Mouse (Mus musculus) liver, embryonic 14.5 days (tissue): Measurements from ENCODE around the gene Tspan31.

Source experiments
- CTCF ChIP-seq: IDR thresholded peaks from 2 replicates; pipeline ENCODE4 v1.5.1; 2016; ENCODE audit warnings: antibody characterized with exemption, low read depth, control low read depth
- EP300 ChIP-seq: IDR thresholded peaks from 2 replicates; pipeline ENCODE4 v1.6.1; 2016; ENCODE audit warnings: antibody characterized with exemption, low read depth

DNA sequence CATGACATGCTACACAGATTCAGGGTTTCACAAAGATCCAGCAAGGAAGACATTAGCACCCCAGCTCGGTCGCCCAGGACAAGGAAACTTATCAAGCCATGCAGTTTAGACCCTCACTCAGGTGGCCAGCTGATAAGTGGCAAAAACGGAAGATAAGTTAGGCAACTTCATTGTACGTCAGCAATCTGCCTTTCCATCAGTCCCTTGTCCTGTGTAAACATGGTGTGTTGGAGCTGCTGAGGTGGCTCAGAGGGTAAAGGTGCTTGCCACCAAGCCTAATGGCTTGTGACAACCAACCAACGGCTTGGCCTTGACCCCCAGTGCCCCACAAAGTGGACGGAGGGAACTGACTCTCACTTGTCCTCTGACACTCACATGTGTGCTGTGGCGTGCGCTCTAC, 30.4 kb upstream of the Tspan31 start:
- TF ChIP-seq CTCF = no peak
- peak; percentile 48 for TF ChIP-seq EP300
